Mouse (Mus musculus): Measurements from ENCODE around the gene Slc28a3. TPM values are rescaled to one million over a fixed set of nuclear protein-coding genes. Genes with fewer than 3 reads are reported as not detected.

The Slc28a3 gene
- polyA plus RNA-seq, 1 experiment = not detected

DNA sequence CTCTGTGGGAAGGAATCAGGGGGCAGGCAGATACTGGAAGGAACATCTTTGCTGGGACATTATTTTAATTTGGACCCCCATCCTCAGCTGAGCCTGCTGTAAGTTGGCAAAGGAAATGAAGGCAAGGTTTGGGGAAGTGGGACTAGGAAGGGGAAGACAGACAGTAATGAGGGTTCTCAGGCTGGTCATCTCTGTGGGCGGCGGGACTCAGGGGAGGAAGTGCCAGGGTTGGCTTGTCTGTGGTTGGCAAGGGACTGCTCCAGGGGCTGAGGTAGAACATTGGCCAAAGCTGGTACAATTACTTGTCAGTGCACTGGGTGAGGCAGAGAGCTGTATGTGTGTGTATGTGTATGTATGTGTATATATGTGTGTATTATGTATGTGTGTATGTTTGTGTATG is 107.1 kb downstream of the Slc28a3 start:
- no peak overlapping the region for H3K4me3 ChIP-seq (replicated peaks)
- H3K4me1 ChIP-seq (ENCODE audit: control insufficient read depth) = no peaks in the 10 kb centered on the region
- H3K36me3 ChIP-seq (ENCODE audit: control insufficient read depth) = no peaks in the 10 kb centered on the region
- peaks cover 23% of the 10 kb centered on the region for H3K27me3 ChIP-seq (ENCODE audit: control insufficient read depth)
- TF ChIP-seq TAL1 (IDR thresholded peaks at IDR 0.05; ENCODE audit: low read length) (no peak), GATA1 (IDR thresholded peaks at IDR 0.05; ENCODE audit: low read length) (no peak)
- no peaks in the 10 kb centered on the region for H3K9me3 ChIP-seq (ENCODE audit: control insufficient read depth, low read length)

DNA sequence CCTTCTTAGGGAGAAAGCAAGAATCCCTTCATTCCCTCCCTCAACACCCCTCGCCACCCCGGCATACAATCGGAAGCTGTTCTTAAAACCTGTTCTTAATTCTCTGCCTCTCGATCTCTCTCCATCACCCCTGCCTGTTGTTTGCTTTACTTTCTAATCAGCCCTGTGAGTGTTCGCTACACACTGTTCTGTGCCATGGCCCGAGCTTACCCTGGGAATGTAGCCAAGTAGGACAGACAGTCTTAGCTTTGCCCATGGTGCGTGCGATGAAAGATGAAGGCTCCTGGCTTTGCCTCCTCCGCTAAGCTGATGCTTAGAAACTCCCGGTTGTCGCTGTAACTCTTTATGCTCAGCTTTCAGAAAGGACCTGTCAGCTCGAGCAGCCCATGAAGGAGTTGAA is 112.9 kb downstream of the Slc28a3 start:
- Histone ChIP-seq H3K9me3 (ENCODE audit: control insufficient read depth, low read length) (no peaks in the 10 kb centered on the region), H3K4me3 (replicated peaks) (no peak overlapping the region), H3K36me3 (ENCODE audit: control insufficient read depth) (no peaks in the 10 kb centered on the region), H3K4me1 (ENCODE audit: control insufficient read depth) (no peaks in the 10 kb centered on the region), H3K27me3 (ENCODE audit: control insufficient read depth) (peaks cover 18% of the 10 kb centered on the region)
- no peak for TF ChIP-seq GATA1 (IDR thresholded peaks at IDR 0.05; ENCODE audit: low read length)
- no peak for TF ChIP-seq TAL1 (IDR thresholded peaks at IDR 0.05; ENCODE audit: low read length)

Other genes with a start within 250 kb of the Slc28a3 start
- gene 2210016F16Rik, start 225.7 kb downstream of the Slc28a3 start, polyA plus RNA-seq (2012) = 1.3 TPM in 2 replicates
- 0.43 and 0.69 TPM in 2 replicates for gene Rmi1, start 208.6 kb downstream of the Slc28a3 start, polyA plus RNA-seq (2012)
- gene Hnrnpk, start 207.5 kb downstream of the Slc28a3 start, polyA plus RNA-seq (2012) = 23.2 and 24.0 TPM in 2 replicates
- gene Ntrk2, start 195.7 kb upstream of the Slc28a3 start, polyA plus RNA-seq (2012) = not detected in 2 replicates

Data from erythroblast, embryonic 14.5 days (primary cell).